Mouse (Mus musculus) E14TG2a.4 (cell line): ENCODE measurements at regions not wholly inside any gene's neighbourhood (a gene's known extent, or its start where the extent isn't known, plus 50 kb on each side); places are given as distances from the start of the nearest gene placed in this dataset.

Experiments
- CTCF ChIP-seq: conservative IDR thresholded peaks from 2 replicates; pipeline ENCODE4 v1.5.1; 2014; ENCODE audit warnings: low read length
- NANOG ChIP-seq: IDR thresholded peaks from 2 replicates; pipeline ENCODE4 v1.6.1; 2014; ENCODE audit warnings: borderline replicate concordance, low read length, mixed read lengths
- POU5F1 ChIP-seq: IDR thresholded peaks from 2 replicates; pipeline ENCODE4 v1.6.1; 2014; ENCODE audit warnings: low read length, borderline replicate concordance

- TF ChIP-seq CTCF (no peak), NANOG (no peak), POU5F1 (no peak)
Measured at GRCm38 (mm10) chr10:117538725-117539124, 90.6 kb upstream of the Cpm start.
